Mouse (Mus musculus) hindbrain, postnatal 0 days (tissue): ENCODE measurements around the gene Cpne4. TPM values are rescaled to one million over a fixed set of nuclear protein-coding genes. Genes with fewer than 3 reads are reported as not detected.

ENCODE experiments used
- ATAC-seq: fragments of 200-750 bp; cut with Nextera tagmentation; 2 replicates; pipeline ENCODE4 v1.8.0; 2017; ENCODE audit warnings: mild to moderate bottlenecking, moderate TSS enrichment, moderate library complexity
- DNase-seq: peaks from one replicate; pipeline ENCODE4 v3.0.0-alpha.2; 2015; ENCODE audit warnings: low spot score
- H3K27ac ChIP-seq: fragments of 300-500 bp; sonication (generic); 2 replicates; pipeline ENCODE4 v1.5.1; 2014; ENCODE audit warnings: mild to moderate bottlenecking
- H3K27me3 ChIP-seq: fragments of 300-500 bp; sonication (generic); 2 replicates; pipeline ENCODE4 v1.6.1; 2014; ENCODE audit warnings: low read length, mixed read lengths; ENCODE audit not compliant: insufficient read depth
- H3K36me3 ChIP-seq: fragments of 300-500 bp; sonication (generic); 2 replicates; pipeline ENCODE4 v1.6.1; 2014; ENCODE audit warnings: low read length, mixed read lengths; ENCODE audit not compliant: insufficient read depth
- H3K4me1 ChIP-seq: fragments of 300-500 bp; sonication (generic); 2 replicates; pipeline ENCODE4 v1.6.1; 2014; ENCODE audit warnings: antibody characterized with exemption, low read length, mixed read lengths; ENCODE audit not compliant: insufficient read depth
- H3K4me2 ChIP-seq: fragments of 300-500 bp; sonication (generic); 2 replicates; pipeline ENCODE4 v1.6.1; 2014; ENCODE audit warnings: low read depth, mild to moderate bottlenecking, low read length, moderate library complexity, mixed read lengths
- H3K4me3 ChIP-seq: fragments of 300-500 bp; sonication (generic); 2 replicates; pipeline ENCODE4 v1.5.1; 2014; ENCODE audit warnings: low read length
- H3K9ac ChIP-seq: fragments of 300-500 bp; sonication (generic); replicated peaks from 2 replicates; pipeline ENCODE4 v1.6.1; 2014; ENCODE audit warnings: mild to moderate bottlenecking, low read length, moderate library complexity, mixed read lengths
- H3K9me3 ChIP-seq: fragments of 300-500 bp; sonication (generic); 2 replicates; pipeline ENCODE4 v1.6.1; 2016; ENCODE audit warnings: low read length, mixed read lengths
- CTCF ChIP-seq: IDR thresholded peaks from 2 replicates; pipeline ENCODE4 v1.5.1; 2016; ENCODE audit warnings: antibody characterized with exemption, control low read depth, low read depth
- WGBS: fragments of 180-500 bp; shearing (Covaris S2); extraction: QIAGEN DNeasy Blood & Tissue Kit; methylation state at CpG from one replicate; pipeline ENCODE4 v1.1.7; 2014; 5-methylcytosine and 5-hydroxymethylcytosine counted together
- polyA plus RNA-seq: library from polyadenylated mRNA; unstranded; fragments of >200 nt; fragmentation: Nextera tagmentation; extraction: Ambion mirVana; gene quantifications from 2 replicates; pipeline ENCODE4 v1.2.1, GENCODE M21; 2015
- total RNA-seq: library from RNA; depleted of rRNA; stranded (reverse); fragments of >200 nt; gene quantifications from 2 replicates; pipeline ENCODE4 v1.2.3, GENCODE M21; 2014

The Cpne4 gene
- total and polyA plus RNA-seq, 2 experiments from 2014 or later, result 10.9 to 19.3 TPM

DNA sequence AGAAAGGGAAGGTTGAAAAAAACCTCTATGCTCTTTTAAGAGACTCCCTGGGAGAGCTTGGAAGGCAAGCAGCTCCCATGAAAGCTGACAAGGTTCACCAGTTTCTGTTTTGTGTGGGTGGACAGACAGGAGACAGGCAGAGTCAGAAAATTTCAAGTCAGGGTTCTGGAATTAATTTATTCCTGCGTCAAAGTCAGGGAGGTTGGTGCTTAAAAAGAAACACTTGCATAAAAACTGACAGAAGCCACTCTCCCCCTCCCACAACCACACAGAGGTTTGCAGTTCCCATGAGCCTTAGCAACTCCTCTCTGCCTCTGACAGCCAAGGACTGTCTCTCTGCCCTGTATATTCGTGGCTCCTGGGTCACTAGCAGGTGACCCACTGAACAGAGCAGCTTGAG lies 463.6 kb downstream of the Cpne4 start:
- no peak overlapping the region for H3K4me3 ChIP-seq
- 18% methylated on average over 2 of the region's 2 CpGs for WGBS

DNA sequence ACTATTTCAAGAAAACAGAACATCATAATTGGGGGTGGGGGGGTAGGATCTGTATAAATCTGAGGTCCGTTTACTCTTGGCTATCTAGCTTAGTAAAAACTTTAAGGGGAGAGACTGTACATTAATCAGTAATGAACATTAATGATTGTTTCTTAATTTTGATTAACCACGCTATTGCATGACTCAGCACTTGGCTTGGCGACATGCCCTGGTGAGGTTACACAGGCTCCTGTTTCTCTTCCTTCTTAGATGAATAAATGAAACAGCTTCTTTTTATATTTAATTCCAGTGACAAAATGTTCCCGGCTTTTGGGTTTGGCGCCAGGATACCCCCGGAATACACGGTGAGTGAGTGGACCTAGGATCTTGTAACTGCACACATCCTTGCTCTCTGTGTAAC lies 471.1 kb downstream of the Cpne4 start:
- no peaks in the 10 kb centered on the region for H3K36me3 ChIP-seq
- no peak overlapping the region for H3K27ac ChIP-seq
- H3K4me3 ChIP-seq, result no peak overlapping the region
- ATAC-seq (no peak), DNase-seq (no peak)
- H3K27me3 ChIP-seq, result no peaks in the 10 kb centered on the region
- H3K9ac ChIP-seq, result no peak overlapping the region
- no peaks in the 10 kb centered on the region for H3K9me3 ChIP-seq
- H3K4me1 ChIP-seq, result no peaks in the 10 kb centered on the region
- no peak overlapping the region for H3K4me2 ChIP-seq
- TF ChIP-seq CTCF, result no peak
- 91% methylated on average over 7 of the region's 7 CpGs for WGBS

More for the DNA sequence above, 463.6 kb downstream of the Cpne4 start:
- H3K4me2 ChIP-seq, result no peak overlapping the region
- H3K9ac ChIP-seq, result no peak overlapping the region
- no peaks in the 10 kb centered on the region for H3K27me3 ChIP-seq
- no peaks in the 10 kb centered on the region for H3K4me1 ChIP-seq
- ATAC-seq (no peak), DNase-seq (no peak)
- H3K9me3 ChIP-seq, result no peaks in the 10 kb centered on the region
- TF ChIP-seq CTCF, result no peak
- H3K27ac ChIP-seq, result no peak overlapping the region
- no peaks in the 10 kb centered on the region for H3K36me3 ChIP-seq

DNA sequence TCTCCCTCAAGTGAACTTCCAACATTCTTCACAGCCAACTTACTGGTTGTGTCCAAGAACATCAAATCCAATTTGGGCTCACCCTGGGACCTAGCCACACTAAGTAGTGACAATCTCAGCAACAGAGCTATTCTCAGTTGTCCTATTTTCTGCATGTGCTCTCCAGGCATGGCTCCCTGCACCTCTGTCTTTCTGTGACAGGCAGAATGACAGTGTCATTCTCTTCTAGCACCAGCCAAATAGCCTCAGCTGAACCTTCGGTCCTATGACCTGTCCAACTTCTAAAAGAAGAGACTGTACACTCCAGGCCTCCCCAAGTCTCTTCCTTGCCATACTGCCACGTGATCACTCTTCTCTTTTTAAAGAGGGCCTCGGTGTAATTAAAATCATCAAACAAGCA lies 481.2 kb downstream of the Cpne4 start:
- no peak for ATAC-seq
- no peaks in the 10 kb centered on the region for H3K36me3 ChIP-seq
- H3K27ac ChIP-seq, result no peak overlapping the region
- no peak overlapping the region for H3K4me3 ChIP-seq
- H3K4me2 ChIP-seq, result no peak overlapping the region
- no peak overlapping the region for H3K9ac ChIP-seq
- TF ChIP-seq CTCF, result no peak
- no peaks in the 10 kb centered on the region for H3K9me3 ChIP-seq
- no peaks in the 10 kb centered on the region for H3K4me1 ChIP-seq
- WGBS, result 82% methylated on average over 3 of the region's 3 CpGs
- no peak for DNase-seq
- H3K27me3 ChIP-seq, result no peaks in the 10 kb centered on the region

DNA sequence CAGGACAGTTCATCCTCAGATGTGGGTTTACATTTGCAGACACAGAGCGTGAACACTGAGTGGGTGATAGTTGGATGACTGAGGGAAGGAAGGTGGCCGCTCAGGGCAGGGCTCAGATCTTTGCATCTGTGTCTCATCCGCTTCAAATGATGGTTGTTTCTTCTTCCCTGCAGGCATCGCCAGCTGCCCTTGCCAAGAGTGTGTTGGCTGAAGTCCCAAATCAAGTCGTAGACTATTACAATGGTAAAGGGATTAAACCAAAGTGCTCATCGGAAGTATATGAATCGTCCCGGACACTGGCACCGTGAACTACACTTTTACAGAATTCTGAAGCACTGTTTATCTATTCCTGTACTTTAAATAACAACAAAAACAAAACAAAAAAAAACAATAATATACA lies 485.5 kb downstream of the Cpne4 start:
- no peak for TF ChIP-seq CTCF
- Histone ChIP-seq H3K4me3 (no peak overlapping the region), H3K36me3 (no peaks in the 10 kb centered on the region), H3K27me3 (no peaks in the 10 kb centered on the region), H3K4me2 (no peak overlapping the region), H3K9ac (no peak overlapping the region), H3K9me3 (no peaks in the 10 kb centered on the region), H3K4me1 (no peaks in the 10 kb centered on the region), H3K27ac (no peak overlapping the region)
- ATAC-seq (no peak), DNase-seq (peak; percentile 37)
- 39% methylated on average over 9 of the region's 9 CpGs for WGBS

DNA sequence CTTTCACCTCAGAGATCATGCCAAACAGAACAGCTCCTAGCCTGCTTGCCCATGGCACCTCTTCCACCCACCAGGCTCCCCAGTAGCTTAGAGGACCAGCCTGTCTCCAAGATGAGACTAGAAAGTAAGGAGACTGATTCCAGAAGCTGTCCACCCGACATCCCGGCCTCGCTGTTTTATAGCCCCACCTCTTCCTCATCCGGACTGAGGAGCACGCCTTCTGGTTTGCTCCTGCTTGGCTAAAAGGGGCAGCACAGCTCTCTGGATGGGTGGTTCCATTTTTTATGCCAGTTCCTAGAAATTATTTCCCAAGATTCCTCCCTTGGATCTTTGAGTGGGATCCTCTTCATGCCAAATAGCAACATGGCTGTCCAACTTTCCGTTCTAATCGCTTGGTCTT lies 486.6 kb downstream of the Cpne4 start:
- Histone ChIP-seq H3K4me1 (no peaks in the 10 kb centered on the region), H3K4me2 (no peak overlapping the region), H3K27me3 (no peaks in the 10 kb centered on the region), H3K4me3 (no peak overlapping the region), H3K27ac (no peak overlapping the region), H3K9ac (no peak overlapping the region), H3K9me3 (no peaks in the 10 kb centered on the region), H3K36me3 (no peaks in the 10 kb centered on the region)
- DNase-seq, result no peak
- 87% methylated on average over 7 of the region's 7 CpGs for WGBS
- TF ChIP-seq CTCF, result no peak
- ATAC-seq, result no peak

DNA sequence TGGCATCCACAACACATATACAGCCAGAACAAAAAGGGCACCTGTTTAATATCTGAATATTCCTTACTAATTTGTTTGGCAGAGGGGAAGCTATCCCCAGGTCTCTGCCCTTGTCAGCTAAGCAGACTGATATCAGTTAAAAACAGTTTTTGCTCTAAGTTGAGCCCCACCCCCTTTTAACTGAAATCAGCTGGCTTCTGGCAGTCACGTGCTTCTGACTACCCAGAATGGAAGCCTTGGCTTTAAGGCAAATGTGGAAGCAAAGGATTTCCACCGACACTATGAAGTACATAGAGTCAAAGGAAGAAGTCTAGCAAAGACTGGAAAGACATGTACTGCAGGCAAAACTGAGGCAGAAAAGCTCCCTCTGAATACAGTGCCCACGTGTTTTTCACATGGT lies 490.8 kb downstream of the Cpne4 start:
- 76% methylated on average over 3 of the region's 3 CpGs for WGBS
- no peak for DNase-seq
- no peak for TF ChIP-seq CTCF

DNA sequence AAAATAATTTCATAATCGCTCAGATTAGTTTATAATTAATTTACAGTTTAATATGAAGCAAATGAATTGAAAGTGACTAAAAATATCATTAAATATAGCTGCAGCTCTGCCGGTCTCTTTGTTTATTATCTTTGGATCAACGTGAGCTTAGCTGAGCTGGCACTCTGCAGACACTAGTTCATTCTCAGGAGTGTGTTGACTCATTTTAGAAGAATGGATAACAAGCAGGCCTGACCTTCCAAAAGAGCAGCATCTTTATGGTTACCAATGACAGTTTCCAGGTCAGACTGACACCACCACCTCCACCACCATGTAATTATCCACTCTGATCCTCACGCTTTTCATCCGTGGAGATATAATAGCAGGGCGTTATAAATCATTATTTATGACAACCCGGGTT lies 498.9 kb downstream of the Cpne4 start:
- H3K9ac ChIP-seq, result no peak overlapping the region
- H3K4me1 ChIP-seq, result peaks cover 8% of the 10 kb centered on the region; the same call in 1 of the 2 replicates
- H3K36me3 ChIP-seq, result no peaks in the 10 kb centered on the region
- ATAC-seq, result no peak
- H3K4me2 ChIP-seq, result no peak overlapping the region
- no peak overlapping the region for H3K27ac ChIP-seq
- no peak for TF ChIP-seq CTCF
- no peak for DNase-seq
- H3K9me3 ChIP-seq, result no peaks in the 10 kb centered on the region
- WGBS, result 64% methylated on average over 7 of the region's 7 CpGs
- H3K27me3 ChIP-seq, result no peaks in the 10 kb centered on the region
- no peak overlapping the region for H3K4me3 ChIP-seq

More for the DNA sequence above, 490.8 kb downstream of the Cpne4 start:
- H3K9ac ChIP-seq, result no peak overlapping the region
- no peaks in the 10 kb centered on the region for H3K36me3 ChIP-seq
- no peaks in the 10 kb centered on the region for H3K27me3 ChIP-seq
- H3K4me1 ChIP-seq, result no peaks in the 10 kb centered on the region
- ATAC-seq, result no peak
- no peak overlapping the region for H3K4me3 ChIP-seq
- H3K4me2 ChIP-seq, result no peak overlapping the region
- H3K9me3 ChIP-seq, result no peaks in the 10 kb centered on the region
- no peak overlapping the region for H3K27ac ChIP-seq
